19 mouse cellular contexts compared by ENCODE assay signal in the genomic region with DNA sequence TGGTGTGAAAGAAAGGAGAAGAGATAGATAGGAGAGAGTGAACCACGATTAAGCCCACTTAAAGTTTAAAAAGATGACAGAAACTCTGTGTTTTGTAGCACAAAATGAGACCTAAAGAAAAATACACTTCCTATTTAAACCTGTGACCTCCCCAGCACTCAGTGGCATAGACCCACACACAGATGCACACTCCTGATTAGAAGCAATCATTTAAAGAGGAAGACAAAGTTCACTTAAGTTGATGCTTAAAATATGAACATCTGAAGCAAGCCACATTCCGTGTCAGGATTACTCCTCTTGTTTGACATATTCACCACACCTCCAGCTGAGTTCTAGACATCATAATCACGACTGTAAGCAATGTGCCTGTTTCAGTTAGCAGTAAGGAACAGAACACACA. TPM values are rescaled to one million over a fixed set of nuclear protein-coding genes. Genes with fewer than 3 reads are reported as not detected.
DNase-seq lines count a peak whose midpoint lies in the region; ATAC-seq and TF ChIP-seq lines count a peak whose summit lies in the region.
"Had no signal": no experiment of that assay in that cellular context is flagged by ENCODE, and none has a peak within 500 bp of the region (broad histone marks: within the 10 kb centered on the region; RNA-seq: fewer than 3 reads in every experiment).

No protein-coding gene starts in this region.

- peak overlapping the region; percentile 75 for H3K9ac ChIP-seq in ES-Bruce4 (ENCODE audit: low read depth, poor library complexity, severe bottlenecking)
- H3K9ac ChIP-seq in MEL (ENCODE audit: control insufficient read depth, low read depth, low read length, poor library complexity, severe bottlenecking): no peak overlapping the region
- H3K9ac ChIP-seq: embryonic facial prominence, embryonic 12.5 days; forebrain, embryonic 15.5 days; heart, embryonic 12.5 days; hindbrain, embryonic 15.5 days had no signal

- peak; percentile 39 to 67 for ATAC-seq in hematopoietic stem cell, adult 5-6 weeks (replicated peaks in 1 of 2; ENCODE audit: insufficient read depth in 1 of 2, low FRiP score in 2 of 2, low TSS enrichment in 1 of 2, low read depth in 1 of 2, poor library complexity in 2 of 2, severe bottlenecking in 2 of 2)
- ATAC-seq: activated CD4-positive, CD25-positive, alpha-beta regulatory T cell, adult 4 months; CD4-positive, CD25-positive, alpha-beta regulatory T cell, adult 4 months; forebrain, embryonic 15.5 days; intestine, postnatal 0 days; Patski had no signal

- H3K4me3 ChIP-seq in ES-Bruce4 (ENCODE audit: low read depth, low read length): no peak overlapping the region
- no peak overlapping the region for H3K4me3 ChIP-seq in MEL (ENCODE audit: control insufficient read depth in 1 of 2, insufficient read depth in 1 of 2, low read depth in 2 of 2, low read length in 2 of 2)
- H3K4me3 ChIP-seq: embryonic facial prominence, embryonic 12.5 days; forebrain, embryonic 15.5 days; heart, embryonic 12.5 days; hindbrain, embryonic 15.5 days had no signal

- no peaks in the 10 kb centered on the region for H3K36me3 ChIP-seq in ES-Bruce4 (ENCODE audit: control insufficient read depth, insufficient read depth, low read length, poor library complexity, severe bottlenecking)
- H3K36me3 ChIP-seq in MEL (ENCODE audit: control insufficient read depth in 1 of 2, insufficient read depth in 2 of 2, low read length in 2 of 2): peaks cover 0 to 42% of the 10 kb centered on the region in 2 experiments; a peak in 2 of 4 replicates
- H3K36me3 ChIP-seq: embryonic facial prominence, embryonic 12.5 days; forebrain, embryonic 15.5 days; heart, embryonic 12.5 days; hindbrain, embryonic 15.5 days had no signal

- peaks cover 8% of the 10 kb centered on the region for H3K79me2 ChIP-seq in MEL (ENCODE audit: control insufficient read depth, insufficient read depth, low read length, poor library complexity)

- H3K4me1 ChIP-seq in ES-Bruce4 (ENCODE audit: control insufficient read depth, insufficient read depth, low read length) (peaks cover 7% of the 10 kb centered on the region), MEL (ENCODE audit: control insufficient read depth in 1 of 2, insufficient read depth in 2 of 2, low read length in 2 of 2) (peaks cover 17 to 24% of the 10 kb centered on the region in 2 experiments)

- TF ChIP-seq POLR2A in ES-Bruce4 (IDR thresholded peaks at IDR 0.05; ENCODE audit: insufficient read depth, low read length) (no peak), MEL (IDR thresholded peaks at IDR 0.05; ENCODE audit: control insufficient read depth in 1 of 2, insufficient read depth in 1 of 2, low read depth in 1 of 2, low read length in 2 of 2, poor library complexity in 1 of 2) (no peak)

- H3K27ac ChIP-seq in ES-Bruce4 (ENCODE audit: insufficient read depth, low read length) (peak overlapping the region; percentile 99), MEL (ENCODE audit: control insufficient read depth, low read depth, low read length) (no peak overlapping the region)
- H3K27ac ChIP-seq: embryonic facial prominence, embryonic 12.5 days; forebrain, embryonic 15.5 days; hindbrain, embryonic 15.5 days had no signal

- TF ChIP-seq CTCF in ES-Bruce4 (IDR thresholded peaks at IDR 0.05; ENCODE audit: low read depth, low read length) (no peak), MEL (IDR thresholded peaks at IDR 0.05 in 2 of 3, conservative IDR thresholded peaks at IDR 0.05 in 1 of 3; ENCODE audit: control insufficient read depth in 1 of 3, insufficient read depth in 1 of 3, low read depth in 2 of 3, low read length in 3 of 3, poor library complexity in 1 of 3, severe bottlenecking in 1 of 3) (no peak)

- TF ChIP-seq EP300 in ES-Bruce4 (IDR thresholded peaks at IDR 0.05; ENCODE audit: insufficient read depth, low read depth, low read length): no peak
- TF ChIP-seq EP300 in MEL (IDR thresholded peaks at IDR 0.05; ENCODE audit: low read depth in 1 of 2, low read length in 2 of 2): peak; percentile 54 to 61; a peak in 3 of 4 replicates

- DNase-seq in MEL (ENCODE audit: low read depth, low spot score): peak; percentile 70
- DNase-seq in ovary, postnatal 14 days (ENCODE audit: low spot score): no peak
- DNase-seq in urinary bladder, postnatal 4 days (ENCODE audit: low spot score in 2 of 2): no peak
- DNase-seq in left cerebral cortex, postnatal 14 days (ENCODE audit: low spot score in 2 of 2): no peak
- DNase-seq: adrenal gland, postnatal 14 days; B cell, adult 2 months; cerebellum, adult 18-20 months; cerebellum, adult 9-11 months; gastrocnemius, postnatal 36 days had no signal

- H3K27me3 ChIP-seq in ES-Bruce4 (ENCODE audit: control insufficient read depth, insufficient read depth, low read length, poor library complexity, severe bottlenecking): no peaks in the 10 kb centered on the region
- no peaks in the 10 kb centered on the region for H3K27me3 ChIP-seq in MEL (ENCODE audit: control insufficient read depth in 1 of 2, insufficient read depth in 2 of 2, low read length in 2 of 2)
- H3K27me3 ChIP-seq: embryonic facial prominence, embryonic 12.5 days; forebrain, embryonic 15.5 days; heart, embryonic 12.5 days; hindbrain, embryonic 15.5 days; Patski had no signal

- no peak for TF ChIP-seq RAD21 in MEL (IDR thresholded peaks at IDR 0.05; ENCODE audit: low read depth, low read length)

- intact Hi-C loops in left cerebral cortex, postnatal 14 days (cut with DNase I): no loop called here

- H3K9me3 ChIP-seq in ES-Bruce4 (replicated peaks; ENCODE audit: control insufficient read depth, insufficient read depth, low read length, poor library complexity, severe bottlenecking) (no peaks in the 10 kb centered on the region), MEL (replicated peaks; ENCODE audit: insufficient read depth, low read length) (no peaks in the 10 kb centered on the region)
- H3K9me3 ChIP-seq: embryonic facial prominence, embryonic 12.5 days; forebrain, embryonic 15.5 days; heart, embryonic 12.5 days; hindbrain, embryonic 15.5 days had no signal

TF ChIP-seq in MEL, 35 proteins besides CTCF, POLR2A, EP300 and RAD21:
- no peak for TF ChIP-seq KAT2A (conservative IDR thresholded peaks at IDR 0.05; ENCODE audit: low read depth, low read length)
- TF ChIP-seq MXI1 (IDR thresholded peaks at IDR 0.05; ENCODE audit: low read depth, low read length): peak; percentile 47; the same call in 1 of the 2 replicates
- no peak for TF ChIP-seq UBTF (IDR thresholded peaks at IDR 0.05; ENCODE audit: borderline replicate concordance, insufficient read depth, low read depth, low read length)
- TF ChIP-seq RCOR1 (IDR thresholded peaks at IDR 0.05; ENCODE audit: low read depth, low read length): peak; percentile 44; the same call in 1 of the 2 replicates
- 0 out of 2 replicates have a peak, but pooled peaks have one; percentile 30 for TF ChIP-seq MYC (IDR thresholded peaks at IDR 0.05; ENCODE audit: low read depth, low read length)
- no peak for TF ChIP-seq NELFE (IDR thresholded peaks at IDR 0.05; ENCODE audit: low read depth, low read length)
- 0 out of 2 replicates have a peak, but pooled peaks have one; percentile 16 for TF ChIP-seq ZNF384 (IDR thresholded peaks at IDR 0.05; ENCODE audit: low read depth, low read length)
- TF ChIP-seq SIN3A (IDR thresholded peaks at IDR 0.05; ENCODE audit: low read length): peak; percentile 70
- peak; percentile 73 for TF ChIP-seq TCF12 (IDR thresholded peaks at IDR 0.05; ENCODE audit: low read depth, low read length)
- no peak for TF ChIP-seq MYB (IDR thresholded peaks at IDR 0.05; ENCODE audit: low read depth, low read length)
- TF ChIP-seq ETS1 (IDR thresholded peaks at IDR 0.05; ENCODE audit: low read depth, low read length): peak; percentile 73
- peak; percentile 83 for TF ChIP-seq TAL1 (IDR thresholded peaks at IDR 0.05; ENCODE audit: low read length)
- peak; percentile 83 for TF ChIP-seq GATA1 (IDR thresholded peaks at IDR 0.05; ENCODE audit: low read depth, low read length)

RNA-seq across cellular contexts. Expression of gene Tet2, which starts 14.3 kb away (rescaled TPM):
- polyA plus RNA-seq in ES-Bruce4 (2011; ENCODE audit: insufficient read depth, insufficient read length, low read depth, missing spikeins) (59.1 and 62.6 TPM in 2 replicates), MEL (2012; ENCODE audit: insufficient read depth in 1 of 2, insufficient read length in 2 of 2, low read depth in 1 of 2, low replicate concordance in 2 of 2, missing spikeins in 1 of 2) (100 to 1,000 TPM in 1 of 2 experiments, 10 to 100 TPM in 1; 10.9 to 101 TPM)
- total RNA-seq in MEL (2012; rRNA removed): 6.8 and 9.4 TPM in 2 replicates
- total RNA-seq in hematopoietic stem cell, adult 5-6 weeks (2017): 45.7 and 60.4 TPM in 2 replicates
- 10 to 100 TPM; 46.1 to 48.1 TPM for total RNA-seq in left cerebral cortex, postnatal 14 days (2021)
